Mouse (Mus musculus): ENCODE measurements around the gene Ftsj3.

GRCm38 (mm10) chr11:106268326-106269059 lies 12.6 kb upstream of the Ftsj3 start:
- TF ChIP-seq CTCF (conservative IDR thresholded peaks at IDR 0.05; ENCODE audit: insufficient read depth, insufficient read length, low read depth, low read length) (no peak), POLR2A (IDR thresholded peaks at IDR 0.05; ENCODE audit: low read depth, low read length) (no peak)
